In the genomic region with DNA sequence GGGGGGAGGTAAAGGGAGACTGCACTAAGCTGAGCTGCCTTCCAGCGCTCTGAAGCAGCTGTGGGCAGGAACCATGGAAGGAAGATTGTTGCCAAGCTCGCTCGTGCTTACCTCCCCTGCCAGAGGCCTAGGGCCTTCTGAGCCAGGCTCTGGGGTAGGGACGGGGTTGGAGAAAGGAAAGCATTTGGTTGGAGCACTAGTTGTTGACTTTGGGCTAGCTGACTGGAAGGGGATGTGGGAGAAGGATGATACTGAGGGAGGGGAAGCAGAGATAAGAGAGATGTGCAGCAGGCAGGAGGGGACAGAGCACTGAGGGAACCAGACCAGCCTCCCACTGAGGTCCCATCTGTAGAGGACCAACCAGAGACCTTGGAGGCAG, we compare ENCODE assay signal across 9 mouse cellular contexts. TPM values are rescaled to one million over a fixed set of nuclear protein-coding genes. Genes with fewer than 3 reads are reported as not detected.
DNase-seq lines count a peak whose midpoint lies in the region; ATAC-seq lines count a peak whose summit lies in the region.
"Had no signal": no experiment of that assay in that cellular context is flagged by ENCODE, and none has a peak within 500 bp of the region (broad histone marks: within the 10 kb centered on the region; RNA-seq: fewer than 3 reads in every experiment).

No protein-coding gene starts in this region.

- peak overlapping the region; percentile 60 for H3K4me2 ChIP-seq in heart, embryonic 13.5 days
- peak overlapping the region; percentile 33 for H3K4me2 ChIP-seq in limb, embryonic 15.5 days

- 41% methylated on average over 4 of the region's 4 CpGs for WGBS in embryonic facial prominence, embryonic 10.5 days
- WGBS in heart, embryonic 13.5 days, result 13% methylated on average over 4 of the region's 4 CpGs
- WGBS in limb, embryonic 15.5 days, result 8% methylated on average over 4 of the region's 4 CpGs

- peaks cover 59% of the 10 kb centered on the region for H3K4me1 ChIP-seq in embryonic facial prominence, embryonic 10.5 days
- peaks cover 77% of the 10 kb centered on the region for H3K4me1 ChIP-seq in heart, embryonic 13.5 days
- H3K4me1 ChIP-seq in limb, embryonic 15.5 days, result peaks cover 59% of the 10 kb centered on the region

- H3K4me3 ChIP-seq in embryonic facial prominence, embryonic 10.5 days, result no peak overlapping the region
- peak overlapping the region; percentile 23 for H3K4me3 ChIP-seq in heart, embryonic 13.5 days
- 0 out of 2 replicates have a peak overlapping the region, but pooled peaks have one; percentile 2 for H3K4me3 ChIP-seq in limb, embryonic 15.5 days

- peak overlapping the region; percentile 76 for H3K9ac ChIP-seq in heart, embryonic 13.5 days
- 0 out of 2 replicates have a peak overlapping the region, but pooled peaks have one; percentile 7 for H3K9ac ChIP-seq in limb, embryonic 15.5 days

- no peaks in the 10 kb centered on the region for H3K27me3 ChIP-seq in embryonic facial prominence, embryonic 10.5 days (replicated peaks; ENCODE audit: low read depth, poor library complexity, severe bottlenecking)
- H3K27me3 ChIP-seq in heart, embryonic 13.5 days (replicated peaks), result no peaks in the 10 kb centered on the region
- H3K27me3 ChIP-seq in limb, embryonic 15.5 days, result no peaks in the 10 kb centered on the region

- no peaks in the 10 kb centered on the region for H3K9me3 ChIP-seq in embryonic facial prominence, embryonic 10.5 days
- no peaks in the 10 kb centered on the region for H3K9me3 ChIP-seq in heart, embryonic 13.5 days
- H3K9me3 ChIP-seq in limb, embryonic 15.5 days, result no peaks in the 10 kb centered on the region

- ATAC-seq in heart, embryonic 13.5 days (ENCODE audit: extremely low read depth, insufficient number of reproducible peaks, low FRiP score, low TSS enrichment), result peak; percentile 55
- ATAC-seq in limb, embryonic 15.5 days (ENCODE audit: insufficient number of reproducible peaks, low FRiP score, low TSS enrichment, low read depth), result peak; percentile 75
- ATAC-seq in granulocyte monocyte progenitor cell, adult 5-6 weeks (replicated peaks; ENCODE audit: poor library complexity, severe bottlenecking), result no peak
- ATAC-seq in erythroid progenitor cell, adult 5-6 weeks (replicated peaks; ENCODE audit: low FRiP score, poor library complexity, severe bottlenecking), result no peak

- DNase-seq in 3T3-L1 (ENCODE audit: low read depth, low spot score), result peak; percentile 86
- DNase-seq in embryonic facial prominence, embryonic 10.5 days (ENCODE audit: low spot score), result no peak
- DNase-seq in ovary, postnatal 14 days (ENCODE audit: low spot score), result peak; percentile 51
- DNase-seq in right cerebral cortex, postnatal 4 days, result no peak

- peak overlapping the region; percentile 81 for H3K27ac ChIP-seq in embryonic facial prominence, embryonic 10.5 days (replicated peaks)
- peak overlapping the region; percentile 94 for H3K27ac ChIP-seq in heart, embryonic 13.5 days (replicated peaks)
- peak overlapping the region; percentile 89 for H3K27ac ChIP-seq in limb, embryonic 15.5 days

- no peaks in the 10 kb centered on the region for H3K36me3 ChIP-seq in embryonic facial prominence, embryonic 10.5 days (replicated peaks)
- H3K36me3 ChIP-seq in heart, embryonic 13.5 days, result 0 out of 2 replicates have a peak, but pooled peaks cover 1% of the 10 kb centered on the region
- H3K36me3 ChIP-seq in limb, embryonic 15.5 days, result no peaks in the 10 kb centered on the region

RNA-seq across cellular contexts. Expression of a gene that starts 31.9 kb away (rescaled TPM):
- 2.0 and 2.3 TPM in 2 replicates for polyA plus RNA-seq in embryonic facial prominence, embryonic 10.5 days (2016; fragmentation: Nextera tagmentation; extraction: Ambion mirVana)
- polyA plus RNA-seq in heart, embryonic 13.5 days (2015; fragmentation: Nextera tagmentation; extraction: Ambion mirVana), result 6.4 and 6.5 TPM in 2 replicates
- polyA plus RNA-seq in limb, embryonic 15.5 days (2015; fragmentation: Nextera tagmentation; extraction: Ambion mirVana), result 8.6 TPM in 2 replicates
- 0.51 TPM in 1 of 2 replicates, not detected in the other for total RNA-seq in granulocyte monocyte progenitor cell, adult 5-6 weeks (2014; fragmentation: Nextera tagmentation)
- not detected in 2 replicates for total RNA-seq in granulocyte monocyte progenitor cell, adult 5-6 weeks (2017)
- 1.4 TPM in 1 of 2 replicates, not detected in the other for total RNA-seq in erythroid progenitor cell, adult 5-6 weeks (2015; ENCODE audit: low replicate concordance)
- total RNA-seq in erythroid progenitor cell, adult 5-6 weeks (2017; ENCODE audit: low replicate concordance), result not detected in 2 replicates

RNA-seq across cellular contexts. Expression of a gene that starts 39.1 kb away (rescaled TPM):
- polyA plus RNA-seq in embryonic facial prominence, embryonic 10.5 days (2016; fragmentation: Nextera tagmentation; extraction: Ambion mirVana), result 0.17 and 0.18 TPM in 2 replicates
- polyA plus RNA-seq in heart, embryonic 13.5 days (2015; fragmentation: Nextera tagmentation; extraction: Ambion mirVana), result not detected in 2 replicates
- not detected in 2 replicates for polyA plus RNA-seq in limb, embryonic 15.5 days (2015; fragmentation: Nextera tagmentation; extraction: Ambion mirVana)
- total RNA-seq in granulocyte monocyte progenitor cell, adult 5-6 weeks (2014; fragmentation: Nextera tagmentation), result not detected in 2 replicates
- not detected in 2 replicates for total RNA-seq in granulocyte monocyte progenitor cell, adult 5-6 weeks (2017)
- total RNA-seq in erythroid progenitor cell, adult 5-6 weeks (2015; ENCODE audit: low replicate concordance), result not detected in 2 replicates
- not detected in 2 replicates for total RNA-seq in erythroid progenitor cell, adult 5-6 weeks (2017; ENCODE audit: low replicate concordance)
- total RNA-seq: adrenal gland, postnatal 36 days had no signal

Comparison
In these comparisons a context has a peak if more than half of its experiments do, and no peak if none do; other contexts are left out.
1. DNase-seq: peak in 3T3-L1 (single experiment) and ovary, postnatal 14 days (single experiment); none in embryonic facial prominence, embryonic 10.5 days (single experiment) and right cerebral cortex, postnatal 4 days (single experiment).
2. ATAC-seq: peak in heart, embryonic 13.5 days (single experiment) and limb, embryonic 15.5 days (single experiment); none in granulocyte monocyte progenitor cell, adult 5-6 weeks (single experiment) and erythroid progenitor cell, adult 5-6 weeks (single experiment).
3. Peak in every context shown above with its lines, with median percentiles within 50 percentile points of each other: H3K27ac ChIP-seq.